Mouse (Mus musculus) C2C12 (cell line): Measurements from ENCODE around the gene Lrrc7.
"Not testable (repeated sequence)": the region's sequence is repeated elsewhere in the genome, so short reads cannot be mapped to it uniquely, and the experiment has no call there.

Experiments
- CEBPB ChIP-seq: IDR thresholded peaks from one replicate; pipeline ENCODE4 v1.6.1; 2011; ENCODE audit warnings: low read depth, mild to moderate bottlenecking, control low read depth, moderate library complexity
- CTCF ChIP-seq: IDR thresholded peaks from one replicate; pipeline ENCODE4 v1.5.1; 2011; ENCODE audit not compliant: control insufficient read depth, insufficient read depth, insufficient read length

GRCm38 (mm10) chr3:158102043-158102442 is 460.0 kb downstream of the Lrrc7 start:
- not testable (repeated sequence) for TF ChIP-seq CTCF, CEBPB
